Mouse (Mus musculus): ENCODE data around the gene Foxo1. TPM values are rescaled to one million over a fixed set of nuclear protein-coding genes. Genes with fewer than 3 reads are reported as not detected.

Foxo1 gene
- polyA plus RNA-seq, 1 experiment, result 8.5 TPM

DNA sequence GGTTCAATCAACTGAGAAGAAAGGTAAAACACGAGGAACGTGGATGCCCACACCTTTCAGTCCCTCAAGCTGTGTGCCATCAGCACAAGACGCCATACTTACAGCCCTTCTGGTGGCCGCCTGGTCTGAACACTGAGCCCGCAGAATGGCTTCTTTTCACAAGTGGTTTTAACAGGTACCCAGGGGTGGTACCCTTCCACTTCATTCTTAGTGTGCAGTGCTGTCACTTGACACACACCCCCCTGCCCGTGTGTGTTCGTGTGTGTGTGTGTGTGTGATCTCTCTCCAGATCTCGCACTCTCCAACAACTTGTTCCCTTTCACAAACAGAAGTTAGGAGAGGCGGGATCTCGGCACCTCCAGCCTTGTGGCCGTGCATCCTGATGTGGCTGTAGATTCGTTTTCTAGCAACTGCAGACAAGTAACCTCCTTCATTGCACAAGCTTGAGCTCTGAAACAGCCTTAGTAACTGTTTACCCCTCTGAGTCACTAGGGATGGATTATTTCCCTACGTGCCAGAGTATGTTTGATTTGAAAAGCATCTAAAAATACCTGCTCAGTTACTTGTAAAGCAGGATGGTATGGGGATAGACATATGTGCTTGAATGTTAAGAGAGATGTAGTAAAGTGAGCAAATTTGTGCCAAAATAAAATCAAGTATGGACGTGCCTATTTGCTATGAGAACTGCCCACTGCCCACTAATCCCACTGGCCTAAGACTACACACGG lies 29.3 kb downstream of the Foxo1 start:
- Histone ChIP-seq H3K4me3 (ENCODE audit: insufficient read depth, low read length) (no peak overlapping the region), H3K4me1 (ENCODE audit: control insufficient read depth, insufficient read depth, low read length) (peaks cover 6% of the 10 kb centered on the region), H3K27ac (ENCODE audit: insufficient read depth, low read length) (no peak overlapping the region)
- TF ChIP-seq CTCF (IDR thresholded peaks at IDR 0.05; ENCODE audit: extremely low read depth, insufficient read depth, low read length) (no peak), POLR2A (IDR thresholded peaks at IDR 0.05; ENCODE audit: extremely low read depth, insufficient read depth, low read length) (no peak)

- no peak overlapping the region for H3K27ac ChIP-seq (ENCODE audit: insufficient read depth, low read length)
- TF ChIP-seq CTCF (IDR thresholded peaks at IDR 0.05; ENCODE audit: extremely low read depth, insufficient read depth, low read length), result no peak
- no peak for TF ChIP-seq POLR2A (IDR thresholded peaks at IDR 0.05; ENCODE audit: extremely low read depth, insufficient read depth, low read length)
- no peak overlapping the region for H3K4me3 ChIP-seq (ENCODE audit: insufficient read depth, low read length)
- H3K4me1 ChIP-seq (ENCODE audit: control insufficient read depth, insufficient read depth, low read length), result peaks cover 8% of the 10 kb centered on the region
Observed at GRCm38 (mm10) chr3:52298683-52299082, 30.5 kb downstream of the Foxo1 start.

GRCm38 (mm10) chr3:52299376-52299775 lies 31.2 kb downstream of the Foxo1 start:
- H3K27ac ChIP-seq (ENCODE audit: insufficient read depth, low read length), result no peak overlapping the region
- TF ChIP-seq POLR2A (IDR thresholded peaks at IDR 0.05; ENCODE audit: extremely low read depth, insufficient read depth, low read length), result no peak
- peaks cover 8% of the 10 kb centered on the region for H3K4me1 ChIP-seq (ENCODE audit: control insufficient read depth, insufficient read depth, low read length)

DNA sequence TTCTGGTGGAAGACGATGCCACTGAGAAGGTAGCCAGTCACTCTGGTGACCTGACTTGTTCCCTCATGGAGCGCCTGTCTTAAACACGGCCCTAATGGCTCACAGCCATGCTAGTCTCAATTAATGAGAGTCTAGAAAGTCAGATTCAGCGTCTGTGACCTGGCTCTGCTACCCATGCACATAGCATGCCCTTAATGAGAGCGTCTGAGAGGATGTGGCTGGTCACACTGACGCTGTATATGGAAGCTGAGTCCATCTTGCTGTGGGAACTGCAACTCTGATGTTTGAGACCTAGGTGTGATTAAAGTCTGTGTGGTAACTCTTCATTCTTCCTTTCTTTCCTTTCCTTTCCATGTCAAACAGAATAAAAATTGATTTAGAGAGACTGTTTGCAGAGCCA lies 32.4 kb downstream of the Foxo1 start:
- TF ChIP-seq POLR2A (IDR thresholded peaks at IDR 0.05; ENCODE audit: extremely low read depth, insufficient read depth, low read length) (no peak), CTCF (IDR thresholded peaks at IDR 0.05; ENCODE audit: extremely low read depth, insufficient read depth, low read length) (no peak)
- no peak overlapping the region for H3K27ac ChIP-seq (ENCODE audit: insufficient read depth, low read length)

More at GRCm38 (mm10) chr3:52299376-52299775, 31.2 kb downstream of the Foxo1 start:
- no peak overlapping the region for H3K4me3 ChIP-seq (ENCODE audit: insufficient read depth, low read length)

GRCm38 (mm10) chr3:52303301-52303700 lies 35.2 kb downstream of the Foxo1 start:
- TF ChIP-seq CTCF (IDR thresholded peaks at IDR 0.05; ENCODE audit: extremely low read depth, insufficient read depth, low read length) (no peak), POLR2A (IDR thresholded peaks at IDR 0.05; ENCODE audit: extremely low read depth, insufficient read depth, low read length) (no peak)
- no peak overlapping the region for H3K4me3 ChIP-seq (ENCODE audit: insufficient read depth, low read length)
- no peak overlapping the region for H3K27ac ChIP-seq (ENCODE audit: insufficient read depth, low read length)
- peaks cover 5% of the 10 kb centered on the region for H3K4me1 ChIP-seq (ENCODE audit: control insufficient read depth, insufficient read depth, low read length)

More for the DNA sequence above, 32.4 kb downstream of the Foxo1 start:
- Histone ChIP-seq H3K4me3 (ENCODE audit: insufficient read depth, low read length) (no peak overlapping the region), H3K4me1 (ENCODE audit: control insufficient read depth, insufficient read depth, low read length) (peaks cover 8% of the 10 kb centered on the region)

DNA sequence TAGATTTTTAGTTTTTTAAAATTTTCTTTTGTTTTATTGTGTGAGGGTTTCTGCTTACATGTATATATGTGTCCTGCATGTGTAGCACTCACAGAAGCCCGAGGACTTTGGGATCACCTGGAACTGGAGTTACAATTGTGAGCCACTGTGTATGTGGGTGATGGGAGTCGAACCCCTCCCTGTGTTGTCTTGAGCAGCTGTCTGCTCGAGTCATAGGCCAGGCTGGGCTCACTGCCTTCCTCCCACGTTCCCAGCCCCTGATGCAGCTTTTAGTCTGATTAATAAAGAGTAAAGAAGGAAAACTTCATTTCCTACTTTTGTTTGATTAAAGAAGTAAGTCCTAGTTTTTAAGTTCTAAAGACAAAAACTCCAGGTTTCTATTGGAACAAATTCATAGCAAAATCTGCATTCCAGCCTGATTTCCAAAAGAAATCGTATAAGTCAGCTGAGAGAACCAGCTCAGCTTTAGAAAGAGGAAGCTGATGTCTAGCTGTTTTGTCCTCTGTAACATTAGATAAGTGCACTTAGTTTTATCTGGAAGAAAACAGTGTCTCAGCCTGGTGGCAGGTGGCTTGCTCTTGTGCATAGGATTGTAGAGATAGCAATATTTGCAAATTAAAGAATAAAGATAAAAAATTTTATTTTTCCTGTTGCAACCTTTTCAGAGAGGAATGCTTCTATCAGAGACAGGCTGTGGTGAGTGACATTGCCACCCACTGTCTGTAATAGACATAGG lies 40.6 kb downstream of the Foxo1 start:
- Histone ChIP-seq H3K27ac (ENCODE audit: insufficient read depth, low read length) (no peak overlapping the region), H3K4me3 (ENCODE audit: insufficient read depth, low read length) (no peak overlapping the region), H3K4me1 (ENCODE audit: control insufficient read depth, insufficient read depth, low read length) (peaks cover 2% of the 10 kb centered on the region; the same call in 1 of the 2 replicates)
- TF ChIP-seq POLR2A (IDR thresholded peaks at IDR 0.05; ENCODE audit: extremely low read depth, insufficient read depth, low read length) (no peak), CTCF (IDR thresholded peaks at IDR 0.05; ENCODE audit: extremely low read depth, insufficient read depth, low read length) (no peak)

GRCm38 (mm10) chr3:52320516-52321270 lies 52.6 kb downstream of the Foxo1 start:
- H3K4me3 ChIP-seq (ENCODE audit: insufficient read depth, low read length), result no peak overlapping the region
- TF ChIP-seq POLR2A (IDR thresholded peaks at IDR 0.05; ENCODE audit: extremely low read depth, insufficient read depth, low read length) (no peak), CTCF (IDR thresholded peaks at IDR 0.05; ENCODE audit: extremely low read depth, insufficient read depth, low read length) (no peak)
- H3K4me1 ChIP-seq (ENCODE audit: control insufficient read depth, insufficient read depth, low read length), result peaks cover 4% of the 10 kb centered on the region; the same call in 1 of the 2 replicates
- H3K27ac ChIP-seq (ENCODE audit: insufficient read depth, low read length), result no peak overlapping the region

GRCm38 (mm10) chr3:52322401-52323385 lies 54.6 kb downstream of the Foxo1 start:
- Histone ChIP-seq H3K4me3 (ENCODE audit: insufficient read depth, low read length) (no peak overlapping the region), H3K27ac (ENCODE audit: insufficient read depth, low read length) (no peak overlapping the region)
- TF ChIP-seq POLR2A (IDR thresholded peaks at IDR 0.05; ENCODE audit: extremely low read depth, insufficient read depth, low read length), result no peak

GRCm38 (mm10) chr3:52325006-52325405 lies 56.9 kb downstream of the Foxo1 start:
- Histone ChIP-seq H3K27ac (ENCODE audit: insufficient read depth, low read length) (no peak overlapping the region), H3K4me3 (ENCODE audit: insufficient read depth, low read length) (no peak overlapping the region), H3K4me1 (ENCODE audit: control insufficient read depth, insufficient read depth, low read length) (peaks cover 11% of the 10 kb centered on the region)
- no peak for TF ChIP-seq POLR2A (IDR thresholded peaks at IDR 0.05; ENCODE audit: extremely low read depth, insufficient read depth, low read length)
- TF ChIP-seq CTCF (IDR thresholded peaks at IDR 0.05; ENCODE audit: extremely low read depth, insufficient read depth, low read length), result no peak

More at GRCm38 (mm10) chr3:52322401-52323385, 54.6 kb downstream of the Foxo1 start:
- peaks cover 10% of the 10 kb centered on the region for H3K4me1 ChIP-seq (ENCODE audit: control insufficient read depth, insufficient read depth, low read length)

Data from cortical plate, adult 2 months (tissue).